Mouse (Mus musculus) stomach, embryonic 15.5 days (tissue): ENCODE measurements at regions not wholly inside any gene's neighbourhood (a gene's known extent, or its start where the extent isn't known, plus 50 kb on each side); places are given as distances from the start of the nearest gene placed in this dataset.
A peak's percentile ranks its signal among the peaks of the same experiment; 100 is the strongest.

Experiments used
- ATAC-seq: fragments of 200-750 bp; cut with Nextera tagmentation; 2 replicates; pipeline ENCODE4 v1.8.0; 2017; ENCODE audit warnings: low read depth, moderate number of reproducible peaks, moderate TSS enrichment; ENCODE audit not compliant: insufficient read depth, low FRiP score
- H3K27ac ChIP-seq: fragments of 300-500 bp; sonication (generic); 2 replicates; pipeline ENCODE4 v1.5.1; 2015; ENCODE audit warnings: mild to moderate bottlenecking, inconsistent platforms
- H3K27me3 ChIP-seq: fragments of 300-500 bp; sonication (generic); replicated peaks from 2 replicates; pipeline ENCODE4 v1.6.1; 2015; ENCODE audit warnings: inconsistent platforms
- H3K36me3 ChIP-seq: fragments of 300-500 bp; sonication (generic); 2 replicates; pipeline ENCODE4 v1.6.1; 2015; ENCODE audit warnings: inconsistent platforms
- H3K4me1 ChIP-seq: fragments of 300-500 bp; sonication (generic); 2 replicates; pipeline ENCODE4 v1.6.1; 2015; ENCODE audit warnings: inconsistent platforms
- H3K4me2 ChIP-seq: fragments of 300-500 bp; sonication (generic); 2 replicates; pipeline ENCODE4 v1.6.1; 2015; ENCODE audit warnings: mild to moderate bottlenecking, inconsistent platforms
- H3K4me3 ChIP-seq: fragments of 300-500 bp; sonication (generic); replicated peaks from 2 replicates; pipeline ENCODE4 v1.5.1; 2015; ENCODE audit warnings: inconsistent platforms
- H3K9ac ChIP-seq: fragments of 300-500 bp; sonication (generic); 2 replicates; pipeline ENCODE4 v1.6.1; 2015; ENCODE audit warnings: inconsistent platforms
- H3K9me3 ChIP-seq: fragments of 300-500 bp; sonication (generic); 2 replicates; pipeline ENCODE4 v1.6.1; 2016; ENCODE audit warnings: inconsistent platforms
- WGBS: fragments of 180-500 bp; shearing (Covaris S2); methylation state at CpG from one replicate; pipeline ENCODE4 v1.1.7; 2015; 5-methylcytosine and 5-hydroxymethylcytosine counted together

GRCm38 (mm10) chr1:143204070-143204469, 436.4 kb upstream of the B3galt2 start:
- Histone ChIP-seq H3K9me3 (no peaks in the 10 kb centered on the region), H3K4me1 (no peaks in the 10 kb centered on the region), H3K4me3 (no peak overlapping the region), H3K27ac (no peak overlapping the region), H3K9ac (no peak overlapping the region), H3K36me3 (no peaks in the 10 kb centered on the region), H3K27me3 (no peaks in the 10 kb centered on the region), H3K4me2 (no peak overlapping the region)
- ATAC-seq = no peak

- H3K4me2 ChIP-seq = no peak overlapping the region
- H3K27ac ChIP-seq = no peak overlapping the region
- no peaks in the 10 kb centered on the region for H3K4me1 ChIP-seq
- no peak overlapping the region for H3K4me3 ChIP-seq
- H3K36me3 ChIP-seq = no peaks in the 10 kb centered on the region
- H3K9me3 ChIP-seq = no peaks in the 10 kb centered on the region
- WGBS = 72% methylated on average over 3 of the region's 3 CpGs
- H3K9ac ChIP-seq = no peak overlapping the region
- no peak for ATAC-seq
- no peaks in the 10 kb centered on the region for H3K27me3 ChIP-seq
Observed at GRCm38 (mm10) chr1:143206995-143207394, 433.5 kb upstream of the B3galt2 start.

- Histone ChIP-seq H3K9ac (no peak overlapping the region), H3K4me1 (no peaks in the 10 kb centered on the region), H3K36me3 (no peaks in the 10 kb centered on the region), H3K4me3 (no peak overlapping the region), H3K27me3 (no peaks in the 10 kb centered on the region), H3K9me3 (no peaks in the 10 kb centered on the region), H3K27ac (no peak overlapping the region), H3K4me2 (no peak overlapping the region)
- ATAC-seq = no peak
- 78% methylated on average over 6 of the region's 6 CpGs for WGBS
Observed at GRCm38 (mm10) chr1:143207399-143208065, 432.9 kb upstream of the B3galt2 start.

GRCm38 (mm10) chr1:143217401-143217800, 423.1 kb upstream of the B3galt2 start:
- Histone ChIP-seq H3K27ac (no peak overlapping the region), H3K27me3 (no peaks in the 10 kb centered on the region), H3K4me1 (no peaks in the 10 kb centered on the region), H3K9ac (no peak overlapping the region), H3K4me3 (no peak overlapping the region), H3K4me2 (no peak overlapping the region), H3K36me3 (no peaks in the 10 kb centered on the region), H3K9me3 (no peaks in the 10 kb centered on the region)
- ATAC-seq = no peak

- H3K4me2 ChIP-seq = no peak overlapping the region
- ATAC-seq = no peak
- H3K9me3 ChIP-seq = no peaks in the 10 kb centered on the region
- WGBS = 84% methylated on average over 7 of the region's 7 CpGs
- H3K27me3 ChIP-seq = no peaks in the 10 kb centered on the region
- no peak overlapping the region for H3K27ac ChIP-seq
- no peak overlapping the region for H3K4me3 ChIP-seq
- H3K4me1 ChIP-seq = no peaks in the 10 kb centered on the region
- H3K9ac ChIP-seq = no peak overlapping the region
- H3K36me3 ChIP-seq = no peaks in the 10 kb centered on the region
Observed at GRCm38 (mm10) chr1:143231969-143232368, 408.5 kb upstream of the B3galt2 start.

- H3K9me3 ChIP-seq = no peaks in the 10 kb centered on the region
- WGBS = 72% methylated on average over 5 of the region's 5 CpGs
- ATAC-seq = no peak
- H3K9ac ChIP-seq = no peak overlapping the region
- H3K27me3 ChIP-seq = no peaks in the 10 kb centered on the region
- H3K4me2 ChIP-seq = no peak overlapping the region
- no peaks in the 10 kb centered on the region for H3K4me1 ChIP-seq
- no peaks in the 10 kb centered on the region for H3K36me3 ChIP-seq
- no peak overlapping the region for H3K4me3 ChIP-seq
- H3K27ac ChIP-seq = no peak overlapping the region
Observed at GRCm38 (mm10) chr1:143258470-143259215, 381.8 kb upstream of the B3galt2 start.

GRCm38 (mm10) chr1:143263263-143264038, 377.0 kb upstream of the B3galt2 start:
- ATAC-seq = peak; percentile 18; the same call in 1 of the 2 replicates
- Histone ChIP-seq H3K36me3 (no peaks in the 10 kb centered on the region), H3K27me3 (no peaks in the 10 kb centered on the region), H3K4me3 (no peak overlapping the region), H3K4me1 (no peaks in the 10 kb centered on the region), H3K9ac (no peak overlapping the region), H3K4me2 (no peak overlapping the region), H3K9me3 (no peaks in the 10 kb centered on the region), H3K27ac (no peak overlapping the region)
- WGBS = 75% methylated on average over 11 of the region's 11 CpGs

- H3K36me3 ChIP-seq = no peaks in the 10 kb centered on the region
- H3K27ac ChIP-seq = no peak overlapping the region
- H3K4me3 ChIP-seq = no peak overlapping the region
- 73% methylated on average over 4 of the region's 4 CpGs for WGBS
- ATAC-seq = no peak
- H3K4me2 ChIP-seq = no peak overlapping the region
- no peaks in the 10 kb centered on the region for H3K9me3 ChIP-seq
- no peaks in the 10 kb centered on the region for H3K4me1 ChIP-seq
- H3K27me3 ChIP-seq = no peaks in the 10 kb centered on the region
- H3K9ac ChIP-seq = no peak overlapping the region
Observed at GRCm38 (mm10) chr1:143265216-143265615, 375.2 kb upstream of the B3galt2 start.

GRCm38 (mm10) chr1:143286274-143286967, 354.0 kb upstream of the B3galt2 start:
- 89% methylated on average over 3 of the region's 3 CpGs for WGBS
- ATAC-seq = no peak

GRCm38 (mm10) chr1:143287448-143287847, 353.0 kb upstream of the B3galt2 start:
- Histone ChIP-seq H3K4me3 (no peak overlapping the region), H3K36me3 (no peaks in the 10 kb centered on the region), H3K27me3 (no peaks in the 10 kb centered on the region), H3K27ac (no peak overlapping the region), H3K9ac (no peak overlapping the region), H3K4me1 (no peaks in the 10 kb centered on the region), H3K9me3 (no peaks in the 10 kb centered on the region), H3K4me2 (no peak overlapping the region)
- 71% methylated on average over 2 of the region's 2 CpGs for WGBS
- no peak for ATAC-seq

More at GRCm38 (mm10) chr1:143286274-143286967, 354.0 kb upstream of the B3galt2 start:
- no peak overlapping the region for H3K9ac ChIP-seq
- H3K4me3 ChIP-seq = no peak overlapping the region
- H3K27ac ChIP-seq = no peak overlapping the region
- no peaks in the 10 kb centered on the region for H3K36me3 ChIP-seq
- no peak overlapping the region for H3K4me2 ChIP-seq
- H3K9me3 ChIP-seq = no peaks in the 10 kb centered on the region
- H3K4me1 ChIP-seq = no peaks in the 10 kb centered on the region
- H3K27me3 ChIP-seq = no peaks in the 10 kb centered on the region

- H3K4me3 ChIP-seq = no peak overlapping the region
- WGBS = 68% methylated on average over 5 of the region's 5 CpGs
- no peak overlapping the region for H3K9ac ChIP-seq
- no peaks in the 10 kb centered on the region for H3K36me3 ChIP-seq
- H3K27me3 ChIP-seq = no peaks in the 10 kb centered on the region
- no peaks in the 10 kb centered on the region for H3K4me1 ChIP-seq
- no peaks in the 10 kb centered on the region for H3K9me3 ChIP-seq
- no peak for ATAC-seq
- H3K27ac ChIP-seq = no peak overlapping the region
- no peak overlapping the region for H3K4me2 ChIP-seq
Observed at GRCm38 (mm10) chr1:143296555-143296954, 343.9 kb upstream of the B3galt2 start.
